Mouse (Mus musculus): Measurements from ENCODE around the gene Atf4. TPM values are rescaled to one million over a fixed set of nuclear protein-coding genes. Genes with fewer than 3 reads are reported as not detected.

The Atf4 gene
- 130 and 134 TPM in 2 replicates for polyA plus RNA-seq (2015; fragmentation: Nextera tagmentation; extraction: Ambion mirVana)

- Histone ChIP-seq H3K4me3 (replicated peaks) (peak within 1 kb of the TSS; percentile 92), H3K4me2 (peak within 1 kb of the TSS; percentile 92), H3K36me3 (replicated peaks) (peaks cover 72% of the 10 kb centered on the region), H3K4me1 (replicated peaks) (peaks cover 83% of the 10 kb centered on the region), H3K27ac (replicated peaks) (peak within 1 kb of the TSS; percentile 99), H3K27me3 (no peaks in the 10 kb centered on the region), H3K9ac (peak within 1 kb of the TSS; percentile 96), H3K9me3 (replicated peaks) (no peaks in the 10 kb centered on the region)
- ATAC-seq (ENCODE audit: insufficient read depth): peak; percentile 87
- WGBS (ENCODE audit: insufficient replicate concordance): under 1% methylated on average over 62 of the region's 62 CpGs
Measured at GRCm38 (mm10) chr15:80254847-80255645, at the start of gene Atf4. Atf4 (plus strand) TSS chr15:80255184.

GRCm38 (mm10) chr15:80206057-80206565 is 48.9 kb upstream of the Atf4 start:
- H3K9me3 ChIP-seq (replicated peaks): no peaks in the 10 kb centered on the region
- H3K4me1 ChIP-seq (replicated peaks): no peaks in the 10 kb centered on the region
- H3K4me3 ChIP-seq (replicated peaks): no peak overlapping the region
- 58% methylated on average over 3 of the region's 3 CpGs for WGBS (ENCODE audit: insufficient replicate concordance)
- no peak overlapping the region for H3K4me2 ChIP-seq
- H3K27ac ChIP-seq (replicated peaks): no peak overlapping the region
- ATAC-seq (ENCODE audit: insufficient read depth): no peak
- H3K36me3 ChIP-seq (replicated peaks): no peaks in the 10 kb centered on the region
- no peak overlapping the region for H3K9ac ChIP-seq
- peaks cover 22% of the 10 kb centered on the region for H3K27me3 ChIP-seq

- Histone ChIP-seq H3K27me3 (peaks cover 25% of the 10 kb centered on the region), H3K4me3 (replicated peaks) (no peak overlapping the region), H3K9me3 (replicated peaks) (no peaks in the 10 kb centered on the region), H3K27ac (replicated peaks) (no peak overlapping the region), H3K4me1 (replicated peaks) (no peaks in the 10 kb centered on the region), H3K4me2 (no peak overlapping the region), H3K36me3 (replicated peaks) (no peaks in the 10 kb centered on the region), H3K9ac (no peak overlapping the region)
- 53% methylated on average over 4 of the region's 4 CpGs for WGBS (ENCODE audit: insufficient replicate concordance)
- no peak for ATAC-seq (ENCODE audit: insufficient read depth)
Measured at GRCm38 (mm10) chr15:80208446-80208845, 46.5 kb upstream of the Atf4 start.

- Histone ChIP-seq H3K9me3 (replicated peaks) (no peaks in the 10 kb centered on the region), H3K27me3 (peaks cover 11% of the 10 kb centered on the region; the same call in 1 of the 2 replicates), H3K4me1 (replicated peaks) (0 out of 2 replicates have a peak, but pooled peaks cover 6% of the 10 kb centered on the region), H3K27ac (replicated peaks) (no peak overlapping the region), H3K36me3 (replicated peaks) (no peaks in the 10 kb centered on the region), H3K4me2 (no peak overlapping the region), H3K9ac (no peak overlapping the region), H3K4me3 (replicated peaks) (no peak overlapping the region)
- ATAC-seq (ENCODE audit: insufficient read depth): peak; percentile 66
Measured at GRCm38 (mm10) chr15:80213688-80214087, 41.3 kb upstream of the Atf4 start.

GRCm38 (mm10) chr15:80215716-80216479 is 39.1 kb upstream of the Atf4 start:
- 16% methylated on average over 10 of the region's 10 CpGs for WGBS (ENCODE audit: insufficient replicate concordance)
- no peak for ATAC-seq (ENCODE audit: insufficient read depth)

GRCm38 (mm10) chr15:80216480-80216820 is 38.5 kb upstream of the Atf4 start:
- Histone ChIP-seq H3K4me3 (replicated peaks) (no peak overlapping the region), H3K27me3 (no peaks in the 10 kb centered on the region; the same call in 1 of the 2 replicates), H3K36me3 (replicated peaks) (no peaks in the 10 kb centered on the region), H3K4me2 (no peak overlapping the region), H3K9ac (no peak overlapping the region), H3K4me1 (replicated peaks) (peaks cover 18% of the 10 kb centered on the region), H3K27ac (replicated peaks) (no peak overlapping the region), H3K9me3 (replicated peaks) (no peaks in the 10 kb centered on the region)
- 36% methylated on average over 9 of the region's 9 CpGs for WGBS (ENCODE audit: insufficient replicate concordance)
- no peak for ATAC-seq (ENCODE audit: insufficient read depth)

More at GRCm38 (mm10) chr15:80215716-80216479, 39.1 kb upstream of the Atf4 start:
- H3K36me3 ChIP-seq (replicated peaks): no peaks in the 10 kb centered on the region
- H3K4me2 ChIP-seq: no peak overlapping the region
- H3K9ac ChIP-seq: no peak overlapping the region
- no peak overlapping the region for H3K4me3 ChIP-seq (replicated peaks)
- peaks cover 18% of the 10 kb centered on the region for H3K4me1 ChIP-seq (replicated peaks)
- H3K27ac ChIP-seq (replicated peaks): no peak overlapping the region
- no peaks in the 10 kb centered on the region for H3K9me3 ChIP-seq (replicated peaks)
- peaks cover 5% of the 10 kb centered on the region; the same call in 1 of the 2 replicates for H3K27me3 ChIP-seq

- WGBS (ENCODE audit: insufficient replicate concordance): 77% methylated on average over 10 of the region's 10 CpGs
- Histone ChIP-seq H3K9ac (no peak overlapping the region), H3K4me1 (replicated peaks) (peaks cover 18% of the 10 kb centered on the region), H3K4me3 (replicated peaks) (no peak overlapping the region), H3K4me2 (no peak overlapping the region), H3K27me3 (no peaks in the 10 kb centered on the region; the same call in 1 of the 2 replicates), H3K36me3 (replicated peaks) (no peaks in the 10 kb centered on the region), H3K9me3 (replicated peaks) (no peaks in the 10 kb centered on the region), H3K27ac (replicated peaks) (no peak overlapping the region)
- ATAC-seq (ENCODE audit: insufficient read depth): no peak
Measured at GRCm38 (mm10) chr15:80217476-80217875, 37.5 kb upstream of the Atf4 start.

GRCm38 (mm10) chr15:80219211-80219610 is 35.8 kb upstream of the Atf4 start:
- peaks cover 3% of the 10 kb centered on the region; the same call in 1 of the 2 replicates for H3K27me3 ChIP-seq
- H3K27ac ChIP-seq (replicated peaks): no peak overlapping the region
- H3K9ac ChIP-seq: no peak overlapping the region
- no peaks in the 10 kb centered on the region for H3K36me3 ChIP-seq (replicated peaks)
- H3K4me2 ChIP-seq: peak overlapping the region; percentile 35
- WGBS (ENCODE audit: insufficient replicate concordance): 12% methylated on average over 14 of the region's 14 CpGs
- H3K4me1 ChIP-seq (replicated peaks): peaks cover 18% of the 10 kb centered on the region
- H3K9me3 ChIP-seq (replicated peaks): no peaks in the 10 kb centered on the region
- no peak overlapping the region for H3K4me3 ChIP-seq (replicated peaks)
- no peak for ATAC-seq (ENCODE audit: insufficient read depth)

- no peak overlapping the region for H3K9ac ChIP-seq
- no peak overlapping the region for H3K4me3 ChIP-seq (replicated peaks)
Measured at GRCm38 (mm10) chr15:80219705-80220657, 35.0 kb upstream of the Atf4 start.

GRCm38 (mm10) chr15:80221031-80221430 is 34.0 kb upstream of the Atf4 start:
- WGBS (ENCODE audit: insufficient replicate concordance): 55% methylated on average over 8 of the region's 8 CpGs
- no peak overlapping the region for H3K27ac ChIP-seq (replicated peaks)
- no peak overlapping the region for H3K4me3 ChIP-seq (replicated peaks)
- H3K4me2 ChIP-seq: no peak overlapping the region
- H3K9me3 ChIP-seq (replicated peaks): no peaks in the 10 kb centered on the region
- H3K4me1 ChIP-seq (replicated peaks): peaks cover 23% of the 10 kb centered on the region
- ATAC-seq (ENCODE audit: insufficient read depth): no peak
- H3K27me3 ChIP-seq: 0 out of 2 replicates have a peak, but pooled peaks cover 3% of the 10 kb centered on the region
- no peak overlapping the region for H3K9ac ChIP-seq
- H3K36me3 ChIP-seq (replicated peaks): no peaks in the 10 kb centered on the region

More at GRCm38 (mm10) chr15:80219705-80220657, 35.0 kb upstream of the Atf4 start:
- H3K36me3 ChIP-seq (replicated peaks): no peaks in the 10 kb centered on the region
- H3K9me3 ChIP-seq (replicated peaks): no peaks in the 10 kb centered on the region
- peaks cover 16% of the 10 kb centered on the region for H3K4me1 ChIP-seq (replicated peaks)
- peak overlapping the region; percentile 35; the same call in 1 of the 2 replicates for H3K4me2 ChIP-seq
- no peak overlapping the region for H3K27ac ChIP-seq (replicated peaks)
- peaks cover 3% of the 10 kb centered on the region; the same call in 1 of the 2 replicates for H3K27me3 ChIP-seq
- 37% methylated on average over 4 of the region's 4 CpGs for whole genome bisulfite sequencing (ENCODE audit: insufficient replicate concordance)
- ATAC-seq (ENCODE audit: insufficient read depth): no peak

All from liver, embryonic 15.5 days (tissue).